Mouse (Mus musculus): Measurements from ENCODE around the gene Znrd1as. TPM values are rescaled to one million over a fixed set of nuclear protein-coding genes. Genes with fewer than 3 reads are reported as not detected.
A peak's percentile ranks its signal among the peaks of the same experiment; 100 is the strongest.
"Not testable (repeated sequence)": the region's sequence is repeated elsewhere in the genome, so short reads cannot be mapped to it uniquely, and the experiment has no call there.

Znrd1as gene
- total RNA-seq, 2 experiments from 2014 or later, result 11.2 to 14.7 TPM

- intact Hi-C loops (cut with DNase I); DNase-seq (ENCODE audit: low spot score): not testable (repeated sequence)
Observed at GRCm38 (mm10) chr17:36990630-36991029, 32.2 kb downstream of the Znrd1as start.

GRCm38 (mm10) chr17:36992336-36993104 lies 34.1 kb downstream of the Znrd1as start:
- no peak for DNase-seq (ENCODE audit: low spot score)
- intact Hi-C loops (cut with DNase I), result no loop called here

- no peak for DNase-seq (ENCODE audit: low spot score)
- intact Hi-C loops (cut with DNase I), result no loop called here
Observed at GRCm38 (mm10) chr17:36993770-36994325, 35.5 kb downstream of the Znrd1as start.

- intact Hi-C loops (cut with DNase I), result no loop called here
Observed at GRCm38 (mm10) chr17:36994528-36994927, 36.1 kb downstream of the Znrd1as start.

GRCm38 (mm10) chr17:36995448-36995847 lies 37.1 kb downstream of the Znrd1as start:
- intact Hi-C loops (cut with DNase I), result no loop called here
- no peak for DNase-seq (ENCODE audit: low spot score)

More at GRCm38 (mm10) chr17:36994528-36994927, 36.1 kb downstream of the Znrd1as start:
- DNase-seq (ENCODE audit: low spot score), result no peak

- DNase-seq (ENCODE audit: low spot score), result peak; percentile 35
- intact Hi-C loops (cut with DNase I), result loop anchor here (1.0 kb wide), 1 partner anchor 82 kb away; no protein-coding TSS in a partner anchor
Observed at GRCm38 (mm10) chr17:36997033-36997735, 38.8 kb downstream of the Znrd1as start.

GRCm38 (mm10) chr17:36998477-36998876 lies 40.1 kb downstream of the Znrd1as start:
- intact Hi-C loops (cut with DNase I), result no loop called here
- no peak for DNase-seq (ENCODE audit: low spot score)

- DNase-seq (ENCODE audit: low spot score), result no peak
- intact Hi-C loops (cut with DNase I), result loop anchor here (5.0 kb wide), 1 partner anchor 46 kb away; the partner anchor contains the start of gene Gabbr1
Observed at GRCm38 (mm10) chr17:37000863-37001262, 42.5 kb downstream of the Znrd1as start, which contains the start of gene Zfp57. Zfp57 (plus strand) TSS chr17:37001163.

- intact Hi-C loops (cut with DNase I), result loop anchor here (5.0 kb wide), 1 partner anchor 45 kb away; the partner anchor contains the start of gene Gabbr1
- peak; percentile 23 for DNase-seq (ENCODE audit: low spot score)
Observed at GRCm38 (mm10) chr17:37002364-37003330, 44.3 kb downstream of the Znrd1as start.

GRCm38 (mm10) chr17:37003366-37003765 lies 45.0 kb downstream of the Znrd1as start:
- intact Hi-C loops (cut with DNase I), result loop anchor here (5.0 kb wide), 1 partner anchor 44 kb away; the partner anchor contains the start of gene Gabbr1
- no peak for DNase-seq (ENCODE audit: low spot score)

- no peak for DNase-seq (ENCODE audit: low spot score)
- intact Hi-C loops (cut with DNase I), result no loop called here
Observed at GRCm38 (mm10) chr17:37008161-37008560, 49.8 kb downstream of the Znrd1as start.

GRCm38 (mm10) chr17:37009460-37010042 lies 51.2 kb downstream of the Znrd1as start:
- intact Hi-C loops (cut with DNase I), result no loop called here
- no peak for DNase-seq (ENCODE audit: low spot score)

GRCm38 (mm10) chr17:37011719-37012118 lies 53.3 kb downstream of the Znrd1as start:
- intact Hi-C loops (cut with DNase I), result no loop called here

GRCm38 (mm10) chr17:37012141-37012540 lies 53.7 kb downstream of the Znrd1as start:
- no peak for DNase-seq (ENCODE audit: low spot score)
- intact Hi-C loops (cut with DNase I), result no loop called here

More at GRCm38 (mm10) chr17:37011719-37012118, 53.3 kb downstream of the Znrd1as start:
- no peak for DNase-seq (ENCODE audit: low spot score)

Other genes starting within 250 kb of the Znrd1as start
- not detected for gene H2-M10.5, start 185.7 kb upstream of the Znrd1as start, total RNA-seq (2021)
- not detected for gene H2-M10.6, start 146.4 kb upstream of the Znrd1as start, total RNA-seq (2021)
- gene Trim26, start 121.5 kb upstream of the Znrd1as start, total RNA-seq (2021), result 10 to 100 TPM; 19.4 to 20.5 TPM
- not detected for gene Trim15, start 91.4 kb upstream of the Znrd1as start, total RNA-seq (2021)
- gene Trim10, start 89.0 kb upstream of the Znrd1as start, total RNA-seq (2021), result 1 to 10 TPM; 1.2 TPM
- gene Trim40, start 68.5 kb upstream of the Znrd1as start, total RNA-seq (2021), result not detected
- gene Trim31, start 60.5 kb upstream of the Znrd1as start, total RNA-seq (2021), result not detected
- gene Rnf39, start 15.7 kb upstream of the Znrd1as start, total RNA-seq (2021), result 1 to 10 TPM in 1 of 2 experiments, under 1 TPM in 1; 0.36 to 1.1 TPM
- 10 to 100 TPM; 87.4 to 92.9 TPM for gene Ppp1r11, start 6.9 kb upstream of the Znrd1as start, total RNA-seq (2021)
- 10 to 100 TPM; 25.9 to 27.4 TPM for gene Znrd1, start within 50 bp of the Znrd1as start, total RNA-seq (2021)
- gene 2410137M14Rik, start 22.6 kb downstream of the Znrd1as start, total RNA-seq (2021), result under 1 TPM; 0.49 to 0.61 TPM
- not detected for gene H2-M5, start 30.9 kb downstream of the Znrd1as start, total RNA-seq (2021)
- gene Zfp57, start 42.6 kb downstream of the Znrd1as start, total RNA-seq (2021), result 1 to 10 TPM; 1.6 to 2.9 TPM
- gene Mog, start 64.8 kb downstream of the Znrd1as start, total RNA-seq (2021), result not detected
- gene Gabbr1, start 87.4 kb downstream of the Znrd1as start, total RNA-seq (2021), result 1 to 10 TPM; 6.9 to 7.4 TPM
- gene Olfr90, start 129.9 kb downstream of the Znrd1as start, total RNA-seq (2021), result not detected
- not detected for gene Olfr91, start 139.7 kb downstream of the Znrd1as start, total RNA-seq (2021)
- not detected for gene Olfr92, start 161.5 kb downstream of the Znrd1as start, total RNA-seq (2021)
- not detected for gene Olfr93, start 202.9 kb downstream of the Znrd1as start, total RNA-seq (2021)
- not detected for gene Ubd, start 235.3 kb downstream of the Znrd1as start, total RNA-seq (2021)
- not detected for gene Olfr94, start 242.4 kb downstream of the Znrd1as start, total RNA-seq (2021)

Measured in heart, postnatal 25 days (tissue).